Mouse (Mus musculus) CD4-positive, CD25-positive, alpha-beta regulatory T cell, adult 9 weeks (primary cell): ENCODE data around the gene Kcnip1. TPM values are rescaled to one million over a fixed set of nuclear protein-coding genes. Genes with fewer than 3 reads are reported as not detected.

Experiments
- polyA plus RNA-seq: library from polyadenylated mRNA; unstranded; fragments of 100-300 nt; shearing (Covaris generic); gene quantifications from one replicate; pipeline ENCODE4 v1.2.1, GENCODE M21; 2017

The Kcnip1 gene
- polyA plus RNA-seq: 0.10 TPM

GRCm38 (mm10) chr11:33992938-33993337, at the start of gene Kcnip1:
Gene Kcnip1 (minus strand): TSS chr11:33993152.

DNA sequence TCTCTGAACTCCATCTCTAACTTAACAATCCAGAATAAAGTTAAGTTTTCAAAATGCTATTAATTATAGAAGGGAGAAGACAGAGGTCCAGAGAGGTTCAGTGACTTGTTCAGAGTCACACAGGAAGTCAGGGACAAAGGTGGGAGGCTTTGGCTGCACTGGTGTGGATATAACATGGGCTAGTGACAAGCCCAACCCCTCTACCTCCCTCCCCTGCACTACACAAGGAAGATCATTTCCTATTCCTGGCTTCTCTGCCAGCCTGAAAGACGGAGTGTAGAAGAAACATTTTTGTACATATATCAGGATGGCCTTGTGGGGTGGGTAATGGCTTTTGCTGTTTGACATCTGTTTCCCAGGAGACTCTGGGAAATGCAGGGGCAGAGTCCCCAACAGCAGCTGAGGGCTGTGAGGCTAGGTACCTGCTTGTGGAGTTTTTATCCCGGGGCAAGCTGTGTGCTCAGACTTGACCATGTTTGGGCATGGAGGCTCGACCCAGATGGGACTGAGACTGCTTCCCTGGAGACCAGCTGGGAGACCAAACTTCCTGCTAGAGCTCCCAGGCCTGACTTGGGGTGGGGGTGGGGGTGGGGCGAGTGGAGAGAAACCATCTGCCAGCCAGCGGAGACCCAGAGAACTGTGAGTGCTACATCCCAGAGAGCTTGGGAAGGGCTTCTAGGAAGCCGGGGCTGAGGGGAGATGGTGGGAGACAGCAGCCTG, 30.1 kb downstream of the Kcnip1 start, which contains the start of gene Kcnmb1:
Gene Kcnmb1, plus strand, starts transcription at position 326 of the 720 bp plus-strand sequence.

GRCm38 (mm10) chr11:33598986-33599385, 394.0 kb downstream of the Kcnip1 start, which contains the start of gene D130052B06Rik:
Gene D130052B06Rik (plus strand): TSS chr11:33599302.

Other genes with a start within 250 kb of the Kcnip1 start
- gene Kcnmb1, start 30.1 kb downstream of the Kcnip1 start, polyA plus RNA-seq: 0.48 TPM
- gene Lcp2, start 53.8 kb upstream of the Kcnip1 start, polyA plus RNA-seq: 467 TPM
- gene 4930469K13Rik, start 105.4 kb upstream of the Kcnip1 start, polyA plus RNA-seq: 3.2 TPM
- gene Foxi1, start 214.9 kb upstream of the Kcnip1 start, polyA plus RNA-seq: not detected